Mouse (Mus musculus) embryonic stem cell, embryonic (primary cell): ENCODE measurements around the gene Col25a1.

Experiments
- CTCF ChIA-PET, 4 experiments: fragments of 300-600 bp in 2 of 4; fragments of 350-600 bp in 2 of 4; sonication (Branson Sonifier 250); formaldehyde crosslinking; loops; one replicate each; lab custom pipeline; 2022; ENCODE audit warnings: inconsistent platforms in 2 of 4; lab: Charles Lee
- POLR2A ChIA-PET, 4 experiments: fragments of 300-600 bp in 2 of 4; fragments of 350-600 bp in 2 of 4; sonication (Branson Sonifier 250); formaldehyde crosslinking; loops; one replicate each; lab custom pipeline; 2022; ENCODE audit warnings: antibody characterized with exemption in 4 of 4, inconsistent platforms in 1 of 4; lab: Charles Lee

Col25a1 gene

GRCm38 (mm10) chr3:130574652-130575051 is 443.4 kb downstream of the Col25a1 start:
- CTCF ChIA-PET: interaction anchor here (0.6 to 1.4 kb wide), 7 partner anchors 137 to 1999 kb away, joined by 3 to 11 read pairs (median 4); no protein-coding TSS in a partner anchor
- POLR2A ChIA-PET: interaction anchor here in 1 of 4 experiments (0.7 kb wide), 2 partner anchors 116 to 457 kb away, joined by 3 to 4 read pairs; no protein-coding TSS in a partner anchor

- POLR2A ChIA-PET: no interaction called here
- CTCF ChIA-PET: interaction anchor here (0.6 to 1.8 kb wide), 27 partner anchors 9 to 1400 kb away, joined by 3 to 10 read pairs (median 3); no protein-coding TSS in a partner anchor
Observed at GRCm38 (mm10) chr3:130576683-130577082, 445.4 kb downstream of the Col25a1 start.

- POLR2A ChIA-PET: no interaction called here
- CTCF ChIA-PET: no interaction called here
Observed at GRCm38 (mm10) chr3:130579501-130579900, 448.2 kb downstream of the Col25a1 start.

- POLR2A ChIA-PET: no interaction called here
- CTCF ChIA-PET: no interaction called here
Observed at GRCm38 (mm10) chr3:130581577-130581976, 450.3 kb downstream of the Col25a1 start.

GRCm38 (mm10) chr3:130582903-130583664 is 451.8 kb downstream of the Col25a1 start:
- ChIA-PET CTCF (interaction anchor here in 1 of 4 experiments (0.6 kb wide), 1 partner anchor 810 kb away, joined by 6 read pairs; no protein-coding TSS in a partner anchor), POLR2A (no interaction called here)

GRCm38 (mm10) chr3:130584007-130584406 is 452.7 kb downstream of the Col25a1 start:
- ChIA-PET POLR2A (no interaction called here), CTCF (no interaction called here)

- ChIA-PET POLR2A (no interaction called here), CTCF (no interaction called here)
Observed at GRCm38 (mm10) chr3:130595050-130595449, 463.7 kb downstream of the Col25a1 start.

- POLR2A ChIA-PET: interaction anchor here in 1 of 4 experiments (0.6 kb wide), 1 partner anchor 81 kb away, joined by 3 read pairs; no protein-coding TSS in a partner anchor
- CTCF ChIA-PET: no interaction called here
Observed at GRCm38 (mm10) chr3:130601491-130601890, 470.2 kb downstream of the Col25a1 start.

GRCm38 (mm10) chr3:130607924-130608323 is 476.6 kb downstream of the Col25a1 start:
- CTCF ChIA-PET: interaction anchor here (0.6 to 1.1 kb wide), 6 partner anchors 11 to 278 kb away, joined by 3 to 4 read pairs (median 3); no protein-coding TSS in a partner anchor
- POLR2A ChIA-PET: interaction anchor here in 1 of 4 experiments (0.6 kb wide), 1 partner anchor 70 kb away, joined by 3 read pairs; no protein-coding TSS in a partner anchor

- POLR2A ChIA-PET: no interaction called here
- CTCF ChIA-PET: no interaction called here
Observed at GRCm38 (mm10) chr3:130614444-130614843, 483.1 kb downstream of the Col25a1 start.

GRCm38 (mm10) chr3:130615625-130616024 is 484.3 kb downstream of the Col25a1 start:
- ChIA-PET CTCF (no interaction called here), POLR2A (no interaction called here)

GRCm38 (mm10) chr3:130617439-130617898 is 486.2 kb downstream of the Col25a1 start, which contains the start of gene Etnppl:
Gene Etnppl, plus strand, starts transcription at chr3:130617448.
- POLR2A ChIA-PET: no interaction called here

GRCm38 (mm10) chr3:130620517-130621146 is 489.3 kb downstream of the Col25a1 start:
- CTCF ChIA-PET: interaction anchor here in 1 of 4 experiments (0.7 kb wide), 1 partner anchor 520 kb away, joined by 4 read pairs; no protein-coding TSS in a partner anchor
- POLR2A ChIA-PET: no interaction called here

More at GRCm38 (mm10) chr3:130617439-130617898, 486.2 kb downstream of the Col25a1 start, which contains the start of gene Etnppl:
- CTCF ChIA-PET: interaction anchor here in 2 of 4 experiments (0.6 to 1.0 kb wide), 2 partner anchors 41 to 432 kb away, joined by 3 to 4 read pairs; no protein-coding TSS in a partner anchor

- CTCF ChIA-PET: no interaction called here
- POLR2A ChIA-PET: no interaction called here
Observed at GRCm38 (mm10) chr3:130628358-130628757, 497.1 kb downstream of the Col25a1 start.

- POLR2A ChIA-PET: no interaction called here
- CTCF ChIA-PET: no interaction called here
Observed at GRCm38 (mm10) chr3:130633859-130634258, 502.6 kb downstream of the Col25a1 start.

- CTCF ChIA-PET: no interaction called here
- POLR2A ChIA-PET: no interaction called here
Observed at GRCm38 (mm10) chr3:130646110-130646810, 515.0 kb downstream of the Col25a1 start.
